Mouse (Mus musculus): ENCODE results near the gene Gm20388. TPM values are rescaled to one million over a fixed set of nuclear protein-coding genes. Genes with fewer than 3 reads are reported as not detected.

Gm20388 gene
- polyA plus RNA-seq, 1 experiment: not detected

- WGBS: 96% methylated on average over 3 of the region's 3 CpGs
- no peak overlapping the region for H3K4me3 ChIP-seq (ENCODE audit: insufficient read depth, low read depth, low read length)
- H3K4me1 ChIP-seq (ENCODE audit: control insufficient read depth, insufficient read depth, low read length): peaks cover 11% of the 10 kb centered on the region
- no peak for TF ChIP-seq CTCF (IDR thresholded peaks at IDR 0.05; ENCODE audit: insufficient read depth, low read depth, low read length)
- no peak for TF ChIP-seq POLR2A (IDR thresholded peaks at IDR 0.05; ENCODE audit: insufficient read depth, low read depth, low read length)
- H3K27ac ChIP-seq (ENCODE audit: insufficient read depth, low read depth, low read length): no peak overlapping the region
Measured at GRCm38 (mm10) chr8:121985673-121986072, 2075.0 kb downstream of the Gm20388 start.

GRCm38 (mm10) chr8:121987892-121988291, 2077.3 kb downstream of the Gm20388 start:
- 95% methylated on average over 5 of the region's 5 CpGs for WGBS
- H3K4me3 ChIP-seq (ENCODE audit: insufficient read depth, low read depth, low read length): no peak overlapping the region

GRCm38 (mm10) chr8:121990506-121991255, 2080.0 kb downstream of the Gm20388 start:
- 65% methylated on average over 9 of the region's 9 CpGs for WGBS
- TF ChIP-seq CTCF (IDR thresholded peaks at IDR 0.05; ENCODE audit: insufficient read depth, low read depth, low read length) (no peak), POLR2A (IDR thresholded peaks at IDR 0.05; ENCODE audit: insufficient read depth, low read depth, low read length) (no peak)
- Histone ChIP-seq H3K4me1 (ENCODE audit: control insufficient read depth, insufficient read depth, low read length) (peaks cover 21% of the 10 kb centered on the region), H3K4me3 (ENCODE audit: insufficient read depth, low read depth, low read length) (no peak overlapping the region), H3K27ac (ENCODE audit: insufficient read depth, low read depth, low read length) (no peak overlapping the region)

More at GRCm38 (mm10) chr8:121987892-121988291, 2077.3 kb downstream of the Gm20388 start:
- H3K4me1 ChIP-seq (ENCODE audit: control insufficient read depth, insufficient read depth, low read length): peaks cover 9% of the 10 kb centered on the region
- TF ChIP-seq POLR2A (IDR thresholded peaks at IDR 0.05; ENCODE audit: insufficient read depth, low read depth, low read length) (no peak), CTCF (IDR thresholded peaks at IDR 0.05; ENCODE audit: insufficient read depth, low read depth, low read length) (no peak)
- no peak overlapping the region for H3K27ac ChIP-seq (ENCODE audit: insufficient read depth, low read depth, low read length)

GRCm38 (mm10) chr8:121991611-121992010, 2081.0 kb downstream of the Gm20388 start:
- H3K4me1 ChIP-seq (ENCODE audit: control insufficient read depth, insufficient read depth, low read length): peaks cover 21% of the 10 kb centered on the region
- WGBS: 92% methylated on average over 7 of the region's 7 CpGs
- TF ChIP-seq CTCF (IDR thresholded peaks at IDR 0.05; ENCODE audit: insufficient read depth, low read depth, low read length): no peak
- TF ChIP-seq POLR2A (IDR thresholded peaks at IDR 0.05; ENCODE audit: insufficient read depth, low read depth, low read length): no peak
- H3K27ac ChIP-seq (ENCODE audit: insufficient read depth, low read depth, low read length): no peak overlapping the region
- H3K4me3 ChIP-seq (ENCODE audit: insufficient read depth, low read depth, low read length): no peak overlapping the region

GRCm38 (mm10) chr8:121992911-121993310, 2082.3 kb downstream of the Gm20388 start:
- TF ChIP-seq CTCF (IDR thresholded peaks at IDR 0.05; ENCODE audit: insufficient read depth, low read depth, low read length): no peak
- TF ChIP-seq POLR2A (IDR thresholded peaks at IDR 0.05; ENCODE audit: insufficient read depth, low read depth, low read length): no peak
- Histone ChIP-seq H3K4me1 (ENCODE audit: control insufficient read depth, insufficient read depth, low read length) (peaks cover 21% of the 10 kb centered on the region), H3K27ac (ENCODE audit: insufficient read depth, low read depth, low read length) (no peak overlapping the region), H3K4me3 (ENCODE audit: insufficient read depth, low read depth, low read length) (no peak overlapping the region)
- WGBS: 78% methylated on average over 4 of the region's 4 CpGs

GRCm38 (mm10) chr8:121995112-121995511, 2084.5 kb downstream of the Gm20388 start:
- TF ChIP-seq CTCF (IDR thresholded peaks at IDR 0.05; ENCODE audit: insufficient read depth, low read depth, low read length) (no peak), POLR2A (IDR thresholded peaks at IDR 0.05; ENCODE audit: insufficient read depth, low read depth, low read length) (no peak)
- H3K4me3 ChIP-seq (ENCODE audit: insufficient read depth, low read depth, low read length): no peak overlapping the region
- WGBS: 79% methylated on average over 4 of the region's 4 CpGs
- no peak overlapping the region for H3K27ac ChIP-seq (ENCODE audit: insufficient read depth, low read depth, low read length)
- H3K4me1 ChIP-seq (ENCODE audit: control insufficient read depth, insufficient read depth, low read length): peaks cover 20% of the 10 kb centered on the region

- WGBS: 94% methylated on average over 3 of the region's 3 CpGs
- Histone ChIP-seq H3K27ac (ENCODE audit: insufficient read depth, low read depth, low read length) (no peak overlapping the region), H3K4me3 (ENCODE audit: insufficient read depth, low read depth, low read length) (no peak overlapping the region), H3K4me1 (ENCODE audit: control insufficient read depth, insufficient read depth, low read length) (peaks cover 14% of the 10 kb centered on the region; the same call in 1 of the 2 replicates)
- TF ChIP-seq POLR2A (IDR thresholded peaks at IDR 0.05; ENCODE audit: insufficient read depth, low read depth, low read length) (no peak), CTCF (IDR thresholded peaks at IDR 0.05; ENCODE audit: insufficient read depth, low read depth, low read length) (no peak)
Measured at GRCm38 (mm10) chr8:121995895-121996294, 2085.3 kb downstream of the Gm20388 start.

GRCm38 (mm10) chr8:121998631-121999030, 2088.0 kb downstream of the Gm20388 start:
- TF ChIP-seq POLR2A (IDR thresholded peaks at IDR 0.05; ENCODE audit: insufficient read depth, low read depth, low read length) (no peak), CTCF (IDR thresholded peaks at IDR 0.05; ENCODE audit: insufficient read depth, low read depth, low read length) (no peak)
- Histone ChIP-seq H3K4me1 (ENCODE audit: control insufficient read depth, insufficient read depth, low read length) (peaks cover 9% of the 10 kb centered on the region; the same call in 1 of the 2 replicates), H3K27ac (ENCODE audit: insufficient read depth, low read depth, low read length) (no peak overlapping the region), H3K4me3 (ENCODE audit: insufficient read depth, low read depth, low read length) (no peak overlapping the region)
- 93% methylated on average over 4 of the region's 4 CpGs for WGBS

GRCm38 (mm10) chr8:121999211-121999610, 2088.6 kb downstream of the Gm20388 start:
- TF ChIP-seq POLR2A (IDR thresholded peaks at IDR 0.05; ENCODE audit: insufficient read depth, low read depth, low read length) (no peak), CTCF (IDR thresholded peaks at IDR 0.05; ENCODE audit: insufficient read depth, low read depth, low read length) (no peak)
- peaks cover 14% of the 10 kb centered on the region; the same call in 1 of the 2 replicates for H3K4me1 ChIP-seq (ENCODE audit: control insufficient read depth, insufficient read depth, low read length)
- no peak overlapping the region for H3K4me3 ChIP-seq (ENCODE audit: insufficient read depth, low read depth, low read length)
- H3K27ac ChIP-seq (ENCODE audit: insufficient read depth, low read depth, low read length): no peak overlapping the region
- WGBS: 85% methylated on average over 5 of the region's 5 CpGs

Data from olfactory bulb, adult 2 months (tissue).